Mouse (Mus musculus) testis, postnatal 14 days (tissue): ENCODE results near the gene Hsp90ab1.

Experiments used
- DNase-seq: peaks from one replicate; pipeline ENCODE4 v3.0.0; 2021; ENCODE audit warnings: low spot score

The Hsp90ab1 gene

DNA sequence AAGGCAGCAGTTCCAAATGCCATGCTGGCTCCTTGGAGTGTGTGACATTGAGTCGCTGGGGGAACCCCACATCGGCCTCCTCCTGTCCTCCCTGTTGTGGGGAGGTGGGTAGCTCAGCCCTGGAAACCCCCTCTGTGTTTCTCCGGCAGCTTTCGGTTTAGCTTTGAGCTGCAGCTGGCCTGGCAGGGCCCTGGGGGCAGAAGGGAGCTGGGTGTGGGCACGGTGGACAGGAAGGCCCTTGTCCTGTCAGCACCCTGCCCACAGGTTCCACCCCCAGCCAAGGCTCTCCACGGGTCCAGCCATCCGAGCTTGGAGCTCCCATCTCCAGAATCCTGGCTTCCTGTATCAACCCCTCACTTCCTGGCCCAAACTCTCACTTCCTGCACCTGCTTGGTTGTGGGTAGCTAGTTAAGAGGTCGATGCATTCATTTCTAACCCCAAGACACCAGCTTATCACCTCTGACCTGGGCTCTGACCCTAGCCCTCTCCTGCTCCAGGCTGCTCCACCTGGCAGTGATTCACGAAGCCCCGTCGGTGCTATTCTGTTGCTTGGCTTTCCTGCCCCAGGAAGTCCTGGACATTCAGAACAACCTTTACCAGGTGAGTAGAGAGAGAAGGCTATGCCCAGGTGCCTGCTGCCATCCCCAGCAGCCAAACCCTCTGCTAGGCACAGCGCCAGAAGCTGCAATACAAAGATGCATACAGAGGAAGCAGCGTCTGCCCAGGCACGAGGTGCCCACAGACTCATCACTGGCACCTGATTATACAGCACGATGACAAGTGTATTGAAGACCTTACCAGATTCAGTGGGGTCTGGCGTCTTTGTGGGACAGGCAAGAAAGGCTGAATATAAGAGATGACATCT lies 14.8 kb downstream of the Hsp90ab1 start:
- no peak for DNase-seq

DNA sequence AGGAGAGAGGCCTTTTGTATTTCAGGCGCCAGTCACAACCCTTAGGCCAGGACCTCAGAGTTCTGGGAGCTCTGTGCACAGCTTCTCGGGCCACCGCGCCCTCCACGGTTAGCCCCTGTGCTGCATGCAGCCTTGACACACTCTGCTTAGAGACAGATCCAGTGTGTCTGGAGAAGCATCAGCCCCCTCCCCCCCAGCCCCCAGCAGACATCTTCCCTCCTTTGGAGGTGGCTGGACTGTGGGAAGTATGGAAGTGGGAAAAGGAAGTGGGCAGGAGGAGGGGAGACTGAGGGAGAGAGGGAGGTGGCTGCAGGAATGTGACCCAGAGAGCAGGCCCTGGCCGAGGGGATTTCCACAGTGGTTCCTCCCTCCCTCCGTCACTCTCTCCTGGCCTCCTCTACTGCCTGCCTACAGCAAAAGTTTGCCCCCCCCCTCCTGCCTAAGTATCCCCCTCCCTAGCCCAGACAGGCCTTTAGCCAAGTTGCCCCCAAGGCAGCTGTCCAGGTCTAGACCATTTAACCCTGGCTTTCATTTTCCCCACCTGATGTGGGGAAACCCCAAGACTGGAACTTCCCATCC lies 15.7 kb downstream of the Hsp90ab1 start:
- DNase-seq = no peak

DNA sequence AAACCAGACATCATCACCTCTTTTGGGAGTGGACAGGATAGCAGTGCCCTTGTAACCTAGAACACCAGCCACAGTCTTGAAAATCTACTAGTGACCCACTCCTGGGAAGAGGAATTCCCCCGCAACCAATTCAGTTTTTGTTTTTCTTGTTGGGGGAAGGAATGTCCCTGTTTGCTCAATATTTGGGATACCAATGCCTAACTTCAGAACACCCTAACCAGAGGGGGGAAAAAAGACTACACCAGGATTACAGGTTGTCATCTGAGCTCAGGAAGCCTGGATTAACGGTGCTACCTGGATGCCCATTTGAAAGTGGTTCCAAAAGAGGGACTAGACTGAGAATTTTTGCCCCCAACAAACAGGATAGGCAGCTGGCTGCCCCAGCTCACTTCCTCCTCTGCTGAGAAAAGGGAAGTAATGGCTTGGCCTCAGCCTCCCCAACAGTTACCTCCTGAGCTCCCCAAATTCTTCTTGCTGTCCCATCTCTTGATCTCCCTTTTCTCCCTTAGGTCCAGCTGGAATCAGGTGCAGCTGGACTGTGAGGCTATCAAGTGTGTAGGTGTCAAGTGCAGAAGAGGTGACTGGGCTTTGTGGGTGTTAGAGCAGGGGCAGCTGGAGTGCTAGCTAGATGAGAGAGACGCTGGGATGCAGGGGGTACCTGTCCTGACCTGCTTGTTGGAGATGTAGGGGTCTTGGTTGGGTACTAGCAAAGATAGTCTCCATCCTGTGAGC lies 16.4 kb downstream of the Hsp90ab1 start:
- DNase-seq = no peak

DNA sequence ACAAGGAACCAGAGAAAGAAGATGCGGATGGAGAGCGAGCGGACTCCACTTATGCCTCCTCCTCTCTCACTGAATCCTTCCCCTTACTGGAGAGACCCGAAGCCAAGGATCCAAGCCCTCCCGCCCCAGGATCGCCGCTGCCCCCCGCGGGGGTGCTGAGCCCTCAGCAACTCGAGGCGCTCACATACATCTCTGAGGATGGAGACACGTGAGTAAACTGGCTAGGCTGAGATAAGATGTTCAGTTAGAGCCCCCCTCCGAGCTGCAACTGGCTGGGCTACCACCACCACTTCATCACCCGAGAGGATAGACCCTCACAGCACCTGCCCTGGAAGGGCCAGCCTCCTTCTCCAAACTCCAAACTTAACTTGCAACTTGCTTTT lies 17.0 kb downstream of the Hsp90ab1 start:
- no peak for DNase-seq

DNA sequence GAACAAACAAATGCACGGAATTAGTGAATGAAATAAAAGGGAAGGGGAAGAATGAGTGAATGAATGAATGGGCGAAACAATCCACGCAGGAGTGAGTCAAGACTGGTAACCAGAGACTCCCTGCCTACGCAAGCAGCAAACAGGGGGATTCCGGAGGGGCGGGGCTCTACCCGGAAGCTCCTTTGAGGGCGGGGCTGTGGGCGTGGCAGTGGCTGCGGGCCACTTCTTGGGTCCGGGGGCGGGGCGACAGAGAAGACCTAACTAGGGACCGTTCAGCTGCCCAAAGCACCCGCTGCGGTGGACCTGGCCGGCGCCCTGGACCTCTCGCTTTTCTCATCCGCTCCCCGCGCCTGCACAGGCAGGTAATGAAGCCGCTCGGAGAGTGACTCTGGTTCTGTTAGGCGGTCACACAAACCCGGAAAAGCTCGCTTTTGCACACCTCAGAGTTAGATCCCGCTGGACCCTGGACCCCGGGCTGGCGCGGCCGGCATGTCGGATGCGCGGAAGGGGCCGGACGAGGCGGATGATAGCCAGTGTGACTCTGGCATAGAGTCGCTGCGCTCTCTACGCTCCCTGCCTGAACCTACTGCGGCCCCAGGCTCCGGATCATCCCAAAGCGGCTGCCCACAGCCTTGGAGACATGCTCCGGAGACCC lies 17.5 kb downstream of the Hsp90ab1 start, which contains the start of gene Nfkbie:
Gene Nfkbie, plus strand, starts transcription at position 252 of the 655 bp plus-strand sequence.
- DNase-seq = peak; percentile 92

DNA sequence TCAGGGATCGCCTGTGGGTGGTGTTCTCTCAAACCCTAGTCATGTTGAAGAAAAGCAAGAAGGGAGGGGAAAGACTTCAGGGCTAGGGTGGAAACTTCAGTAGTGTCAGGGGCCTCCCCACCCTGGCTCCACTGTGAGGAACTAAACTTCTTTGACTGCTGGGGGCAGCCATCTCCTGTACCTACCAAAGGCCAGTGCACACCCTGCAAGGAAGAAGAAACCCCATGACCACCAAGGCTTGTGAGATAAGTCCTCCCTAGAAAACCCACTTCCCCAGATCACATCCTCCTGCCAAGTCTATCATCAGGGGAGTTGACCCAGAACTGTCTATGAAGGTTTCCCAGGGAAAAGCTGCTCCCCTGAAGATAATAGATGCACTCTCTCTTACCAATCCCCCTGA lies 18.7 kb downstream of the Hsp90ab1 start:
- DNase-seq = no peak

DNA sequence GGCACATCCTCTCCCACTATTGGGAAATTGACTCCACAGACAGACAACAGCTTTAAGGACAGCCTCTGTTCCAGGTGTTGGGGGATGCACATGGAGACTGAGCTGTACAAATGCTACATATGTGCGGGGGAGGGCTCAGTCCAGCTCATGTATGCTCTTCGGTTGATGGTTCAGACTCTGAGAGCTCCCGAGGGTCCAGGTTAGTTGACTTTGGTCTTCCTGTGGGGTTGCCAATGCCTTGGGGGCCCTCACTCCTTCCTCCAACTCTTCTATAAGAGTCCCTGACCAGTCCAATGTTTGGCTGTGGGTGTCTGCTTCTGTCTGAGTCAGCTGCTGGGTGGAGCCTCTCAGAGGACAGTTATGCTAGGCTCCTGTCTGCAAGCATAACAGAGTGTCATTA lies 20.0 kb downstream of the Hsp90ab1 start:
- DNase-seq = no peak

DNA sequence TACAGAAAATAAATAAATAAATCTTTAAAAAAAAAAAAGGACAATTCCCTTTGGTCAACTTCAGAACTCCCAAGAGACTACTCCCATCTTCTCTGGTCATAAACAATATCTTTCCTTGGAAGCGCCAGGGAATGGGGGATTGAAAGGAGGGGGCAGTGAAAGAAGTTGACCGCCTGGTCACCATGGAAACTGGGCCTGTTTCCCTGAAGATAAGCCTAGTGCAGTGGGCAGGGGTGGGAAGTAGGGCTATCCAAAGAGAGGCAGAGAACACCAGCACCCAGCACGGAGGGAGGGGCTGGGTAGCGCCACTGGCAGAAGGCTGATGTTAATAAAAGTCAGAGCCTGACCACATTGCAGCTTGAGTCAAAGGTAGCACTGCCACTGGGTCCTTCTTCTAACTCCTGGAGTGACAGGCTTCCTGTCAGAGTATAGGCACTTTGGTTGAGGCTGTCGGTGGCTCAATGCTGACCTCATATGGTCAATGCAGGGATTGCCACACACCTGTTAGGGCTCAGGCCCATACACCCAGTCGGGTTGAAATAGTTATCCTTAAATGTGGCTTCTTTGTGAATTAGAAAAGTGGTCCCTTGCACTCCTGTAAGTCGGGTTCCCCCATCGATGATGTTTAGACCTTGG lies 21.1 kb downstream of the Hsp90ab1 start:
- no peak for DNase-seq

DNA sequence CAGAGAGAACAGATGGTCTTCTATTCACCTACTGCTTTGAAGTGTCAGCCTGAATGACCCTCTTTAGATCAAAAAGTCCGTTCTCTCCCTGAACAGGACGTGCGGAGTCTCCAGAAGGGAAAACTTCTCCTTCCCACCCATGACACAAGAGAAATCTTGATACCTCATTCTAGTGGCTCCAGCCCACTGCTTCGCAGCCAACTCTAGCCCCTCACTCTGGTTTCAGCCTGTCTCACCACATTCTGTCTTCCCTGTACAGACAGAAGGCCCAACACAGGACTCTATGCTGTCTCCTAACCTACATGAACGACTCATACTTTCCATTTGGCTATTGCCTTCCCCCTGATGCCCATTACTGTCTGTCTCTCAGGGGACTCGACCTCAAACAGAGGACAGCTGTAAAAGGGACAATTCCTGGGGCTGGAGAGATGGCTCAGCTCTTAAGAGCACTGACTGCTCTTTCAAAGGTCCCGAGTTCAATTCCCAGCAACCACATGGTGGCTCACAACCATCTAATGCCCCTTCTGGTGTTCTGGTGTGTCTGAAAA lies 21.7 kb downstream of the Hsp90ab1 start:
- DNase-seq = no peak

DNA sequence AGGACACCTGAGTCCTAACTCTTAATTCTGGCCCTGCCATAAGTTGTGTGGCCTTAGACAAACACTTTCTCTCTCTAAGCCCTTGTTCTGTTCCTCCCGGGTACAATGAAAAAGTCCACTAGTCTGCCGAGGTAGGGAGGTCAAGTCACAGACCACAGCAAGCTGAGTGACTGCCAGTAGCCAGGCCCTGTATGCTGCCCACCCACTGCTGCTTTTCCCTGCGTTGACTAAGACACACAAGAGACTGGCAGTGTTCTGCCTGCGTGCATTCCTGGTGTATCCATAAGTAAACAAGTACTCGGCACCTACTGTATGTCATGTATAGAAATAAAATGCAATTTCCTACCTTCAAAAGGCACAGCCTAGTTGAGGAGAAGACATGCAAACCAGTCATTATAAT lies 22.8 kb downstream of the Hsp90ab1 start:
- no peak for DNase-seq

DNA sequence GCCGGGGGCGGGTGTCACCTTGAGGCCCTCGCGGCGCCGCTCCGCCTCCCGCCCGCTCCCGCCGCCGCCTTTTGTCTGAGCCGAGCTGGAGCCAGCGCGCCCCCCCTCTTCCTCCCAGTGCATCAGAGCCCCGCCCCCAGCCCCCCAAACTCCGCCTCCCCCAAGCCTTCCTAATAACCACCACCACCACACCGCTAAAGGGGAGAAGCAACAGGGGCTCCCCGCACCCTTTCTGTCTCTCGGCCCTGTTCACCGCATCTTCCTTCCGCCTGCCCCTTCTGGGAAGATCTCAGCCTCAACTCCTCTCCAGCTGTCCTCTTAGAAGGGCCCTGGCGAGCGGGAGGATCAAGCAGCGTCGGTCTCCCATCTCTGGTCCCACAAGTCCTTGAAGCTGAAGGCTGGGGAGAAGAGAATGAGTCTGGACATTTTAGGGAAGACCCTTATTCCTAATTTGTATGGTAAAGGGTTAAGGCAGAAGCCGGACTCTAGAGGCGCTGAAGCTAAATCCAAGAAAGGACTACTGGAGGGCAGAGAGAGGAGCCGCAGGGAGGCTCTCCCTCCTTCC lies 23.4 kb downstream of the Hsp90ab1 start, which contains the start of gene Tmem151b:
Gene Tmem151b, minus strand, starts transcription at position 61 of the 565 bp plus-strand sequence.
- DNase-seq = no peak

DNA sequence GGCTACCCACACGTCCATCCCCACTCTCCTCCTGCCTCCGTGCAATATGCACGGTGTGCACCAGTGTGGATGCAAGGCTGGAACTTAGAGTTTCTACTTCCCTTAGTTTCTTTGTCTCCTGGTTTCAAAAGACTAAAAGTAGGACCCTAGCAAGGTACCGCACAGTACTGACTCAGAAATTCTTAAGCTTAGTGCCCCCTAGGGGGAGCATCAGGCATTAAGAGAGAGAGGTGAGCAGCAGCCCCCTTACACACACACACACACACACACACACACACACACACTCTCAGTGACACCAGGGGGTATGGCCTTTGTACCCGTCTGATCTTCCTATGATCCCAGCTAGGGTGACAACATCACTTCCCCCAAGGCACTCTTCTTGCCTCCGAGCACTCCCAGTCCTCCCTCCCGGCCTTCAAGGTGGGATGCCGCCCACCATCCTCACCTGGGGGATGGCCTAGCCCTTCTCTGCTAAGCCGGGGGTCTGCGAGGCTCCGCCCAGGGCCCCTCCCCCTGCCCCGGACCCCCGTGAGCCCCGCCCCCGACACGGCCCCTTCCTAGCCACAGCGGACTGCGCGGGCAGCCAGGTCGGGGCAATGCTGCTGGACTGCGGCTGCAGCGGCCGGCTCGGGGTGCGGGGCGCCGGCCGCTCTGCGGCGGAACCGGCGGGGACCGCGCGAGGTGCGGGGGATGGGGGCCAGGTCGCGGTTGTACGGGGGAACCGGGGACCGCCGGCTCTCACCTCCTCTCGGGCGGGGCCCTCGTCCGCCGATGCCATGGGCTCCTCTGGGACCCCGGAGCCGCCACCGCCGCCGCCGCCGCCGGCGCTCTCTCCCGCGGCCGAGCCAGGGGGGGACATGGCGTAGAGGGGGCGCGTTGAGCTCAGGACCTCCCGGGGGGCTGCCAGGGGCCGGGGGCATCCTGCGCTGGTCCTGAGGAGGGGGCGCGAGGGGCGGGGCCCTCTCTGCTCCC lies 24.2 kb downstream of the Hsp90ab1 start:
- DNase-seq = no peak

DNA sequence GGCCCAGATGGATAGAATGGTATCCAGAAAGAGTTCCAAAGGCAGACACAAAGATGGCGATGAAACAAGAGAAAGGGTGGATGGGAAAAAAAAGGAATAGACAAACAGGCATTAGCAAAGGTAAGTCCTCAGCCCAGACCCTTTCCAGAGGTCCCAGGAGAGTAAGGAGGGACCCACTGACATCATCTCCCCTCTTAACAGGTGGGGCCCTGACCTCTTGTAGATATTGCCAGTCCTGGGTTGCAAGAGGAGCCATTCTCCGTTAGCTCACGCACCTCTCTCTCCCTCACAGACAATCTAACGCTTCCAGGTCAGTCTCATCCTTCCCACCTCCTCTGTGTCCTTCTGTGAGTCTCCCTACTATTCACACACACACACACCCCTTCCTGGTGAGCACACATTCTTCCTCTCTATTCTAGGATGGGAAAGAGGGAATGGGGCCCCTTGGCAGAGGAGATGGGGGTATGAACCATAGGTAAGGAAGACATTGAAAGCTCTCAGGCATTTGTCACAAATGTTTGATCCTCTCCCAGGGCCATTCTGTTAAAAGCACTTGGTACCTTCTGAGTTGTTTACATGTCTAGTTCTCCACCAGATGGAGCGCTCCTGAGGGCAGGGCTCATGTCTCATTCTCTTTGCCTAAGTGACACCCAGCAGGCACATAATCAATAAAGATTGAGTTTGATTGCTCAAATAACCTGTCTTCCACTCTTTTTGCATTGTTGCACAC lies 25.4 kb downstream of the Hsp90ab1 start:
- DNase-seq = no peak

DNA sequence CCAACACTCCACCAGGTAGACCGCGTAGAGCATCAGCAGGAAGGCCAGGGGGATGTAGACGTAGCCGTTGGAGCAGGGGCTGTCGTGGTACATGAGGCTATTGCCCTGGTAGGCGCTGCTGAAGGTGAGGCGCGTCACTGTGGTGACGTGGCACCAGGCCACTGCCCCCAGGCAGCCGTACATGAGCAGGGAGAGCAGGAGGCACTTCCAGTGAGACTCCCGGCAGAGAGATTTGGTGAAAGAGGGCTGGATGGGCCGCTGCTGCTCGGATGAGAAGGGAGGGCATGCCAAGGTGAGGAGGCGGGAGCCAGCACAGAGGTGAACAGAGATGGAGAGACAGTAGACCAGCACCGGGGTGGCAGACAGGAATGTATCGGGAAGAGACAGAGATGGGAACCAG lies 26.1 kb downstream of the Hsp90ab1 start:
- DNase-seq = no peak

DNA sequence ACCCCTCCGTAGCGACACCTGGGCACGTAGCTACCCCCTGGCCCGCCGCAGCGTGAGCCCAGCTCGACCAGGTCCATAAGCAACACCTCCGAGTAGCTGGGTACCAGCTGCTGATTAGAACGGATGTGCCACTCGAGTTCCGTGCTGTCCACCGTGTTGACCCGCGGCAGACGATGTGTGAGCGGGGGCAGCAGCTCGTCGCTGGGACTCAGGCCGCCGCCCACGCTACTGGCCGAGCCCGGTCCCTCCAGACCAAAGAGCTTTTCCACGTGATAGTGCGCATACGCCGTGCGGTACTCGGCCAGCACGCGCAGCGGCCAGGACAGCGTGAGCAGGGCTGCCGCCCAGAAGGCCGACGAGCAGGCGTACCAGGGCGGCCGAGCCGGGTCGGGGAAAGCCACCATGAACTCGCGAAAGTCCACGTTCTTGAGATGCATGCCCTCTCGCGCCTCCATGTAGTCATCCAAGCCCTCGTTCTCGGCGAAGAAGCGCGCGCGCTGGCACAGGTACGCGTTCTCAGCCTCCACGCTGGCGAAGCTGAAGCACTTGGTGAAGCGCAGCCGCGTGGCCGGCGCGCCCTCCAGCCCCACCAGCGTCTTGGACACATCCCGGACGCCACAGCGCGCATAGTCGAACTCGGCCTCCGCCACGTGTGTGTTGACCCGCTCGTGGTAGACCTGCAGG lies 27.7 kb downstream of the Hsp90ab1 start:
- no peak for DNase-seq

DNA sequence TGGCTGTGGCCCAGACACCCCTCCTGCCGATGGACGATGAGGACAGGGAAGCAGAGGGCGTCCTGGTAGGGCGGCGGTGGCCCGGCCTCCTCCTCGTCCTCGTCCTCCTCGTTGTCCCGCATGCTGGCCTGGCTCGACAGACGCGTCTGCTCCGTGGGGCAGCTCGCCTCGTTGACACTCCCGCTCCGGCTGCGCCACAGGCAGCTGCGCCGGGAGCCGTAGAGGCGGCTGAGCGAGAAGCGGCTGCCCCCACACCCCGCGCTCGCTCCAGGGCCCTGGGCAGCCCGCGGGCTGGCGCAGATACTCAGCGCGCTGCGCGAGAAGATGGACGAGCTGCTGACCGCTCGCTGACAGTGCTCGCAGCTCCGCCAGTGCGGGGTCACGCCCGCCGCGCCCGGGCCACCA lies 28.2 kb downstream of the Hsp90ab1 start:
- DNase-seq = no peak

DNA sequence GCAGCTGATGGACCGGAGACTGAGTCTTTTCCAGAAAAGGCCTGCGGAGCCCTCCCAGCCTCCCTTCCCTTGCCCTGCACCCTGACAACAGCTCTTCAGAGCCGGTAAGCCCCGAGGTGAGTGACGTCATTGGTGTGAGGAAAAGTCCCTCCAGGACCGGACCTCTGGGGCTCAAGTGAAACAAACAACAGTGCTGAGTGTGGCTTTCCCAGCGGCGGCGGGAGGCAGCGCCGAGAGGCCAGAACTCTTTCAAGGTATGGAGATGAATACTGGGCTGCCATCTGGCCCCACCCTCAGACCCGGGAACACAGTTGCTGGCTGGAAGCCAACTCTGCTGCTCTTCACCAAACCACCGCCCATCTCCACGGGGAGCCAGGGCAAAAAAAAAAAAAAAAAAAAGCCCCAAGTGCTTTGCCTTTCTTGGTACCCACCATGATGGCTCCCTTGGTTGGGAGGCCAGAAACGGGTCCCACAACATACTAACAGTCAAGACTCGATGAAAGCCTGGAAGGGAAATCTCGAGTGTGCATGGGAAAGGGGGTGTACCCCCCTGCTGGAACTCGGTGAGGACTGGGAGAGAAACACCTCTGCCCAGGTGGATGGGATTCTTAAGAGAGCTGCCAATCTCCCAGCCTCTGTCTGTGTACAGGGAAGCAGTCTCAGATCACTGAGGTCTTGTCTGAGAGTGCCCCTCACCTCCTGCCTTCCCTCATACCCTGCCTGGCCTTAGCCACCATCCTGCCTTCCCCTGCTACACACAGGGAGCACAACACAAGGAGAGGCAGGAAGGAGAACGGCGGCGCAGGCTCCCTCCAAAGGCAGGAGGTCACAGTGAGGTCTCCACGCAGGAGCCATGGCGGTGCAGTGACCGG lies 28.8 kb downstream of the Hsp90ab1 start:
- DNase-seq = no peak

DNA sequence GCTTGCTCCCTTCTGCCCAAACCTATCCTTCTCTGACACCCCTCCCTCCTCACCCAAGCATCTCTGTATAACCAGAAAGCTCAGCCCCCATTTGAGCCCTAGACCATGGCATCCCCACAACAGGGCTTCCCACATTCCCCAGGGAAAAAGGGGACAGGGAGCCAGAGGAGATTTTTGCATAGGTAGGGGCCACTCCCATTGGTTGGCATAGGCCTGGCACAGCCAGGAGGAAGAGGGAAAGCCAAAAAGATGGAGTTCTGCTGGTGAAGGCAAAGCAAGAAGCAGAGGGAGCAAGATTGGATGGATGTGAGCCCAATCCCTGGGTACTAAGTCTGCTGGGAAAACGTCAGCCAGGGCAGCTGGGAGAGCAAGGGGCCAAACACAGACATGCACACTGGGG lies 30.0 kb downstream of the Hsp90ab1 start:
- no peak for DNase-seq
